In genomic region chr17:32788094-32788559, GRCm38 (mm10) we compare ENCODE assay signal across 8 mouse cellular contexts. TPM values are rescaled to one million over a fixed set of nuclear protein-coding genes. Genes with fewer than 3 reads are reported as not detected.
A peak's percentile ranks its signal among the peaks of the same experiment; 100 is the strongest.
DNase-seq lines count a peak whose midpoint lies in the region; ATAC-seq lines count a peak whose summit lies in the region.

Gene Zfp871 (minus strand): TSS chr17:32788287.

- peak; percentile 94 for DNase-seq in adipocyte (ENCODE audit: low spot score)
- DNase-seq in embryo, embryonic 10 days (ENCODE audit: low spot score): peak; percentile 96
- DNase-seq in gastrocnemius, postnatal 10 days: peak; percentile 68
- DNase-seq in induced T-regulatory cell, adult 2 months (ENCODE audit: low read depth): peak; percentile 95
- DNase-seq in left cerebral cortex, adult 9 months (ENCODE audit: low spot score in 2 of 2): peak; percentile 85 to 95
- peak; percentile 75 for DNase-seq in right cerebral cortex, postnatal 14 days
- peak; percentile 76 to 83 for DNase-seq in urinary bladder, postnatal 36 days (ENCODE audit: low spot score in 2 of 2)

- peak; percentile 98 for ATAC-seq in megakaryocyte progenitor cell, adult 5-6 weeks (replicated peaks; ENCODE audit: poor library complexity)

RNA-seq across cellular contexts. Expression of gene Zfp871, which starts in this region (rescaled TPM):
- 10 to 100 TPM; 30.6 to 36.4 TPM for total RNA-seq in gastrocnemius, postnatal 10 days (2021)
- 34.8 and 39.1 TPM in 2 replicates for total RNA-seq in megakaryocyte progenitor cell, adult 5-6 weeks (2015)
- total RNA-seq in megakaryocyte progenitor cell, adult 5-6 weeks (2017): 22.2 and 24.4 TPM in 2 replicates

Comparison
In these comparisons a context has a peak if more than half of its experiments do, and no peak if none do; other contexts are left out.
1. Peak in every context shown above with its lines: DNase-seq and ATAC-seq.